Mouse (Mus musculus): Measurements from ENCODE around the gene Foxc1. TPM values are rescaled to one million over a fixed set of nuclear protein-coding genes. Genes with fewer than 3 reads are reported as not detected.
A peak's percentile ranks its signal among the peaks of the same experiment; 100 is the strongest.

Foxc1 gene
- total and polyA plus RNA-seq, 3 experiments = 0.01 TPM; not detected in 2

GRCm38 (mm10) chr13:31860200-31860599 is 53.8 kb downstream of the Foxc1 start:
- no peaks in the 10 kb centered on the region for H3K79me2 ChIP-seq (ENCODE audit: control insufficient read depth, insufficient read depth, low read length, poor library complexity)
- no peak overlapping the region for H3K9ac ChIP-seq (ENCODE audit: control insufficient read depth, low read depth, low read length, poor library complexity, severe bottlenecking)
- peaks cover 0 to 10% of the 10 kb centered on the region in 2 experiments; a peak in 2 of 4 replicates for H3K36me3 ChIP-seq (ENCODE audit: control insufficient read depth in 1 of 2, insufficient read depth in 2 of 2, low read length in 2 of 2)
- no peak overlapping the region for H3K27ac ChIP-seq (ENCODE audit: control insufficient read depth, low read depth, low read length)
- 0 out of 4 replicates have a peak overlapping the region, but pooled peaks of 1 of the 2 experiments have one; percentile 13 for H3K4me3 ChIP-seq (ENCODE audit: control insufficient read depth in 1 of 2, insufficient read depth in 1 of 2, low read depth in 2 of 2, low read length in 2 of 2)
- H3K27me3 ChIP-seq (ENCODE audit: control insufficient read depth in 1 of 2, insufficient read depth in 2 of 2, low read length in 2 of 2) = no peaks in the 10 kb centered on the region
- peaks cover 10 to 11% of the 10 kb centered on the region in 2 experiments for H3K4me1 ChIP-seq (ENCODE audit: control insufficient read depth in 1 of 2, insufficient read depth in 2 of 2, low read length in 2 of 2)
- H3K9me3 ChIP-seq (replicated peaks; ENCODE audit: insufficient read depth, low read length) = no peaks in the 10 kb centered on the region
- DNase-seq (ENCODE audit: low read depth, low spot score) = peak; percentile 40
- TF ChIP-seq POLR2AphosphoS5 (IDR thresholded peaks at IDR 0.05; ENCODE audit: borderline replicate concordance, low read depth, low read length) = no peak
- no peak for TF ChIP-seq SMC3 (IDR thresholded peaks at IDR 0.05; ENCODE audit: low read depth, low read length)
- no peak for TF ChIP-seq CTCF (IDR thresholded peaks at IDR 0.05 in 2 of 3, conservative IDR thresholded peaks at IDR 0.05 in 1 of 3; ENCODE audit: control insufficient read depth in 1 of 3, insufficient read depth in 1 of 3, low read depth in 2 of 3, low read length in 3 of 3, poor library complexity in 1 of 3, severe bottlenecking in 1 of 3)
- no peak for TF ChIP-seq GABPA (IDR thresholded peaks at IDR 0.05; ENCODE audit: low read depth, low read length)
- no peak for TF ChIP-seq KAT2A (conservative IDR thresholded peaks at IDR 0.05; ENCODE audit: low read depth, low read length)
- TF ChIP-seq SIN3A (IDR thresholded peaks at IDR 0.05; ENCODE audit: low read length) = no peak; the same call in 1 of the 2 replicates
- no peak for TF ChIP-seq POLR2A (IDR thresholded peaks at IDR 0.05; ENCODE audit: control insufficient read depth in 1 of 2, insufficient read depth in 1 of 2, low read depth in 1 of 2, low read length in 2 of 2, poor library complexity in 1 of 2)
- TF ChIP-seq GATA1 (IDR thresholded peaks at IDR 0.05; ENCODE audit: low read depth, low read length) = peak; percentile 94
- TF ChIP-seq TAL1 (IDR thresholded peaks at IDR 0.05; ENCODE audit: low read length) = no peak
- TF ChIP-seq ELF1 (IDR thresholded peaks at IDR 0.05; ENCODE audit: low read depth, low read length) = no peak
- no peak for TF ChIP-seq MXI1 (IDR thresholded peaks at IDR 0.05; ENCODE audit: low read depth, low read length)
- TF ChIP-seq HCFC1 (IDR thresholded peaks at IDR 0.05; ENCODE audit: low read depth, low read length) = no peak
- TF ChIP-seq ZMIZ1 (IDR thresholded peaks at IDR 0.05; ENCODE audit: low read depth, low read length) = no peak
- no peak for TF ChIP-seq POLR2AphosphoS2 (IDR thresholded peaks at IDR 0.05; ENCODE audit: low read length)
- 0 out of 2 replicates have a peak, but pooled peaks have one; percentile 55 for TF ChIP-seq MAFK (IDR thresholded peaks at IDR 0.05; ENCODE audit: borderline replicate concordance, low read depth, low read length)
- no peak for TF ChIP-seq RAD21 (IDR thresholded peaks at IDR 0.05; ENCODE audit: low read depth, low read length)
- no peak for TF ChIP-seq ZKSCAN1 (IDR thresholded peaks at IDR 0.05; ENCODE audit: low read depth, low read length)
- TF ChIP-seq TBP (IDR thresholded peaks at IDR 0.05; ENCODE audit: low read depth, low read length) = no peak
- TF ChIP-seq CHD1 (IDR thresholded peaks at IDR 0.05; ENCODE audit: low read depth, low read length) = no peak
- TF ChIP-seq MAX (IDR thresholded peaks at IDR 0.05; ENCODE audit: low read length) = no peak
- TF ChIP-seq CHD2 (IDR thresholded peaks at IDR 0.05; ENCODE audit: low read length) = no peak
- no peak for TF ChIP-seq MYC (IDR thresholded peaks at IDR 0.05; ENCODE audit: low read depth, low read length)
- no peak for TF ChIP-seq NELFE (IDR thresholded peaks at IDR 0.05; ENCODE audit: low read depth, low read length)
- TF ChIP-seq UBTF (IDR thresholded peaks at IDR 0.05; ENCODE audit: borderline replicate concordance, insufficient read depth, low read depth, low read length) = no peak
- no peak for TF ChIP-seq ZC3H11A (IDR thresholded peaks at IDR 0.05; ENCODE audit: low read depth, low read length)
- no peak for TF ChIP-seq E2F4 (IDR thresholded peaks at IDR 0.05; ENCODE audit: borderline replicate concordance, low read depth, low read length)
- TF ChIP-seq TCF12 (IDR thresholded peaks at IDR 0.05; ENCODE audit: low read depth, low read length) = no peak
- TF ChIP-seq EP300 (IDR thresholded peaks at IDR 0.05; ENCODE audit: low read depth in 1 of 2, low read length in 2 of 2) = peak; percentile 70 to 91; a peak in 3 of 4 replicates
- TF ChIP-seq USF1 (IDR thresholded peaks at IDR 0.05; ENCODE audit: low read depth, low read length) = no peak
- no peak for TF ChIP-seq MAZ (IDR thresholded peaks at IDR 0.05; ENCODE audit: low read depth, low read length)
- peak; percentile 80 for TF ChIP-seq ETS1 (IDR thresholded peaks at IDR 0.05; ENCODE audit: low read depth, low read length)
- peak; percentile 67; the same call in 1 of the 2 replicates for TF ChIP-seq RCOR1 (IDR thresholded peaks at IDR 0.05; ENCODE audit: low read depth, low read length)
- TF ChIP-seq JUND (IDR thresholded peaks at IDR 0.05; ENCODE audit: low read depth, low read length) = no peak
- no peak for TF ChIP-seq ZNF384 (IDR thresholded peaks at IDR 0.05; ENCODE audit: low read depth, low read length)
- peak; percentile 99 for TF ChIP-seq BHLHE40 (IDR thresholded peaks at IDR 0.05; ENCODE audit: borderline replicate concordance, low read depth, low read length)
- no peak for TF ChIP-seq USF2 (IDR thresholded peaks at IDR 0.05; ENCODE audit: borderline replicate concordance in 1 of 2, insufficient read depth in 1 of 2, low read depth in 1 of 2, low read length in 2 of 2)
- no peak for TF ChIP-seq NRF1 (IDR thresholded peaks at IDR 0.05; ENCODE audit: insufficient read depth, low read depth, low read length, poor library complexity, severe bottlenecking)
- peak; percentile 69; the same call in 1 of the 2 replicates for TF ChIP-seq MEF2A (IDR thresholded peaks at IDR 0.05; ENCODE audit: extremely low read depth, insufficient replicate concordance, low read depth, low read length, poor library complexity, severe bottlenecking)
